Mouse (Mus musculus) embryonic facial prominence, embryonic 13.5 days (tissue): ENCODE measurements around the gene Rnf43. TPM values are rescaled to one million over a fixed set of nuclear protein-coding genes. Genes with fewer than 3 reads are reported as not detected.

Experiments used
- ATAC-seq: fragments of 200-750 bp; cut with Nextera tagmentation; 2 replicates; pipeline ENCODE4 v1.8.0; 2017; ENCODE audit warnings: low read depth; ENCODE audit not compliant: insufficient number of reproducible peaks, insufficient read depth, low FRiP score, low TSS enrichment
- H3K27ac ChIP-seq: fragments of 300-500 bp; sonication (generic); 2 replicates; pipeline ENCODE4 v1.5.1; 2015; ENCODE audit warnings: moderate library complexity, mild to moderate bottlenecking, inconsistent platforms
- H3K27me3 ChIP-seq: fragments of 300-500 bp; sonication (generic); 2 replicates; pipeline ENCODE4 v1.6.1; 2015; ENCODE audit warnings: mild to moderate bottlenecking, inconsistent platforms
- H3K36me3 ChIP-seq: fragments of 300-500 bp; sonication (generic); 2 replicates; pipeline ENCODE4 v1.6.1; 2015; ENCODE audit warnings: mild to moderate bottlenecking, inconsistent platforms
- H3K4me1 ChIP-seq: fragments of 300-500 bp; sonication (generic); 2 replicates; pipeline ENCODE4 v1.6.1; 2015; ENCODE audit warnings: inconsistent platforms
- H3K4me2 ChIP-seq: fragments of 300-500 bp; sonication (generic); 2 replicates; pipeline ENCODE4 v1.6.1; 2015; ENCODE audit warnings: moderate library complexity, mild to moderate bottlenecking, inconsistent platforms
- H3K4me3 ChIP-seq: fragments of 300-500 bp; sonication (generic); 2 replicates; pipeline ENCODE4 v1.5.1; 2015; ENCODE audit warnings: mild to moderate bottlenecking, inconsistent platforms
- H3K9ac ChIP-seq: fragments of 300-500 bp; sonication (generic); 2 replicates; pipeline ENCODE4 v1.6.1; 2015; ENCODE audit warnings: mild to moderate bottlenecking, inconsistent platforms
- H3K9me3 ChIP-seq: fragments of 300-500 bp; sonication (generic); 2 replicates; pipeline ENCODE4 v1.6.1; 2016; ENCODE audit warnings: inconsistent platforms
- WGBS: fragments of 180-500 bp; shearing (Covaris S2); methylation state at CpG from one replicate; pipeline ENCODE4 v1.1.7; 2015; ENCODE audit warnings: mixed read lengths; 5-methylcytosine and 5-hydroxymethylcytosine counted together
- polyA plus RNA-seq: library from polyadenylated mRNA; unstranded; fragments of >200 nt; fragmentation: Nextera tagmentation; extraction: Ambion mirVana; gene quantifications from 2 replicates; pipeline ENCODE4 v1.2.1, GENCODE M21; 2015

The Rnf43 gene
- polyA plus RNA-seq, 1 experiment from 2014 or later: 7.1 TPM

GRCm38 (mm10) chr11:87659216-87659615 is 3.3 kb upstream of the Rnf43 start:
- WGBS: 72% methylated on average over 7 of the region's 7 CpGs
- Histone ChIP-seq H3K9ac (no peak overlapping the region), H3K4me2 (no peak overlapping the region), H3K9me3 (no peaks in the 10 kb centered on the region), H3K4me1 (no peaks in the 10 kb centered on the region), H3K36me3 (no peaks in the 10 kb centered on the region), H3K4me3 (no peak overlapping the region), H3K27me3 (peaks cover 5% of the 10 kb centered on the region), H3K27ac (no peak overlapping the region)
- ATAC-seq: no peak

DNA sequence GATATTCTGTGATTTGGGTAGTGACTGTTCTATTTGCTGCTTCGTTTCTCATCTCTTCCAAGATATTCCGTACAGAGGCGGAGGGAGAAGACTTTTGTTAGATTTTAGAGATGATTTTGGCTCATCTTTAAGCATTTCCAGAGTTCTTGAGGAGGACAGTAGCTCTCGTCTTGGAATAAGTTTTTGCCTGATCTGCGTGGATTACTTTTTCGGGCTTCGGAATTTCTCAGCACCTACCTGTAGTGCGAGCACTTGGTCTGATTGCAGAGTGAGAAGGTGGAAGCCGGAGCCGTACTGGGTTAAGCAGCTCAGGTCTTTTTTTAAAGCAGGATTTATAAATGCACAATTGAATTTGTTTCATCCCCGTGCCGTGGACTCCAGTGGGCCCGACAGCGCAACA is 300 bp downstream of the Rnf43 start:
- H3K4me2 ChIP-seq: peak overlapping the region; percentile 65
- H3K4me3 ChIP-seq: peak overlapping the region; percentile 46
- ATAC-seq: no peak; the same call in 1 of the 2 replicates
- 7% methylated on average over 14 of the region's 14 CpGs for WGBS
- H3K27ac ChIP-seq: peak overlapping the region; percentile 28; the same call in 1 of the 2 replicates
- peaks cover 10% of the 10 kb centered on the region for H3K27me3 ChIP-seq
- peak overlapping the region; percentile 67 for H3K9ac ChIP-seq
- H3K36me3 ChIP-seq: no peaks in the 10 kb centered on the region
- no peaks in the 10 kb centered on the region for H3K4me1 ChIP-seq
- H3K9me3 ChIP-seq: no peaks in the 10 kb centered on the region

GRCm38 (mm10) chr11:87663948-87664347 is 1.4 kb downstream of the Rnf43 start:
- Histone ChIP-seq H3K27ac (no peak overlapping the region), H3K9ac (peak overlapping the region; percentile 63; the same call in 1 of the 2 replicates), H3K4me3 (peak overlapping the region; percentile 46), H3K4me2 (peak overlapping the region; percentile 65), H3K36me3 (no peaks in the 10 kb centered on the region), H3K9me3 (no peaks in the 10 kb centered on the region), H3K4me1 (no peaks in the 10 kb centered on the region), H3K27me3 (peaks cover 10% of the 10 kb centered on the region)
- 66% methylated on average over 6 of the region's 6 CpGs for WGBS
- ATAC-seq: no peak

GRCm38 (mm10) chr11:87664521-87664920 is 2.0 kb downstream of the Rnf43 start:
- ATAC-seq: no peak
- H3K9ac ChIP-seq: peak overlapping the region; percentile 63
- H3K27me3 ChIP-seq: peaks cover 10% of the 10 kb centered on the region
- H3K9me3 ChIP-seq: no peaks in the 10 kb centered on the region
- H3K4me1 ChIP-seq: no peaks in the 10 kb centered on the region
- H3K4me2 ChIP-seq: peak overlapping the region; percentile 65
- peak overlapping the region; percentile 46 for H3K4me3 ChIP-seq
- no peak overlapping the region for H3K27ac ChIP-seq
- WGBS: 70% methylated on average over 12 of the region's 12 CpGs
- H3K36me3 ChIP-seq: no peaks in the 10 kb centered on the region

DNA sequence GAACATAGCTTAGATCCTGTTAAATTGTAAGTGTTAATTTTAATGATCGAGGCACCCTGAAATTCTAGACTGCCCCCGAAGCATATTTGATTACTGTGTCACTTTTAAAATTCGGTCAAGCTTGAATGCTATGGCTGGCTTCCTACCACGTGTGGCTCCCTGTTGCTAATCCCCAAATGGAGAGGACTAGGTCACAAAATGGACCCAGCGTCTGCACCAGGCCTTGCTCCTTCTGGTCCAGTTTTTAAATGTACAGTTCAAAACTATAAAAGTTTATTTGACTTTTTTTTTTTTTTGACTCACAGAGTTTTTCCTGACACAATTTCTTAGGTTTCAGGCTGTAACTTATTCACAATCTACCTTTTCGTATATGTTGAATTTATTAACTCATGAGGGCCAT is 2.7 kb downstream of the Rnf43 start:
- Histone ChIP-seq H3K9me3 (no peaks in the 10 kb centered on the region), H3K27me3 (peaks cover 10% of the 10 kb centered on the region), H3K9ac (no peak overlapping the region), H3K36me3 (no peaks in the 10 kb centered on the region), H3K4me1 (no peaks in the 10 kb centered on the region), H3K4me2 (peak overlapping the region; percentile 46), H3K4me3 (peak overlapping the region; percentile 17), H3K27ac (no peak overlapping the region)
- no peak for ATAC-seq
- WGBS: 65% methylated on average over 6 of the region's 6 CpGs

DNA sequence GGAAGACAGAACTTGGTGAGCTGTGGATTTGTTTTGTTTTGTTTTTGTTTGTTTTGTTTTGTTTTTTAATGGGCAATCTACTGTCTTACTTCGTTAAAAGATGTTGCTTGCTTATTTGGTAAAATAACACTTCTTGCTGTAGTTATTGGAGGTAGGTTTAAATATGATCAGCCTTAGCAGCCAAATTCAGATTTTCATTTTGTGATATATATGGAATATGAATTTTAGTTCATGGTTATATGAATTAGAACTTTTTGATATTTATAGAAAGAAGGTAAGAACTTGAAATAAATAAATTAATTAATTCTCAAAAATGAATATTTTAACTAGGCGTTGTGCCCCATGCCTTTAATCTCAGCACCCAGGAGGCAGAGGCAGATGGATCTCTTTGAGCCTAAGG is 3.1 kb downstream of the Rnf43 start:
- H3K27ac ChIP-seq: no peak overlapping the region
- no peaks in the 10 kb centered on the region for H3K4me1 ChIP-seq
- H3K9ac ChIP-seq: no peak overlapping the region
- ATAC-seq: no peak
- H3K27me3 ChIP-seq: peaks cover 10% of the 10 kb centered on the region
- no peaks in the 10 kb centered on the region for H3K9me3 ChIP-seq
- WGBS: 70% methylated on average over 2 of the region's 2 CpGs
- H3K4me3 ChIP-seq: peak overlapping the region; percentile 23
- H3K4me2 ChIP-seq: peak overlapping the region; percentile 46
- H3K36me3 ChIP-seq: no peaks in the 10 kb centered on the region

DNA sequence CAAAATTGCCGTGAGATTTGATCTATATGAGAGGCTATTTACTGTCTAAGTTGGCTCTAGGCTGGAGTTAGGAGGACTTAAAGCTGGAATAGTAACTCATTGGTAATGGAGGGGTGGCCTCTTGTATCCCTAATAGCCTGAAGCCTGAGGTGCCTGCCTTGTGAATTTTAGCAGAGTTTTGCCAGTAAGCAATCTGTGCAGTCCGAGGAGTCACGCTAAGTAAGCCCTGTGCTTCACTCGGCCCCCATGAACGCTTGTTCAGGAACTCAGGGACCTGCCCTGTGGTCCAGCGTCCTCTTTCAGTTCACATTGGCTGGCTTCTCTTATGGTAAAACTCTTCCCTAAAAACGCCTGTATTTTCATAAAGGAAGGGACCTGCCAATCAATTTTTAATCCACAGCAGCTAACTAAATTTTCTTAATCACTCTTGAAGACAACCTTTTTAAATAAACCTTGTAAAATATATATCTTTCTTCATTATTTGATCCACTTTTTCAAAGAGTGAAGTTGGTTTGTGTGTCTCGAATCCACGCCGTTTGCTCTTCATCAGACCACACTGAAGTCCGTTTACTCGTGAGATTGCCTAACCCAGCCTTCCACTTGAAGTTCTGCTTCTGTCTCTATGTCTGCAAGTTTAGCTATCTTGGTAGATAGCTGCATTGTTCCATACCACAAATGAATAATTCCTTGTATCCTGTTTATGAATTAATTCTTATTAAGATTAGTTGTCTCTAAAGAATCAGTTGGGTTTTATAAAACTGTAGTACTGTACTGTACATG is 3.9 kb downstream of the Rnf43 start:
- Histone ChIP-seq H3K9me3 (no peaks in the 10 kb centered on the region), H3K36me3 (no peaks in the 10 kb centered on the region), H3K4me3 (peak overlapping the region; percentile 23), H3K27me3 (peaks cover 10% of the 10 kb centered on the region), H3K4me1 (no peaks in the 10 kb centered on the region), H3K4me2 (peak overlapping the region; percentile 46), H3K27ac (no peak overlapping the region), H3K9ac (0 out of 2 replicates have a peak overlapping the region, but pooled peaks have one; percentile 27)
- ATAC-seq: no peak
- WGBS: 68% methylated on average over 12 of the region's 12 CpGs

GRCm38 (mm10) chr11:87667107-87668090 is 4.9 kb downstream of the Rnf43 start:
- 65% methylated on average over 4 of the region's 4 CpGs for WGBS
- no peak overlapping the region; the same call in 1 of the 2 replicates for H3K4me2 ChIP-seq

DNA sequence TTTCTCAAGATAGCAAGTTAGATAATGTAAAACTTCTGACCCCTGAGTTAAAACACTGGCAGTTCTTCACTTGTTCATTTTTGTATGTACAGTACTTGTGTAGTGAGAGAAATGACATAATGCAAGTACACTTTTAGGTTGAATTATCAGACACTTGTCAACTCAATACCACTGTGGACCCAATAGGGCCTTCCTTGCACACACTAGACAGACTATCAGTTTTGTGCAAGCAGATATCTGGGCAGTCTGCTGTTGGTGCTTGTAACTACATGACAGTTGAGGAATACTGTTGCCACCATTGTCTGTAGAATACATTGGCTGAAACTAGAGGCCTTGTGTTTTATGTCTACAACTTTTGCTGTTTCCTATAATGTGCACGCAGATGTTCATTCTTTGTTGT is 10.8 kb downstream of the Rnf43 start:
- H3K27ac ChIP-seq: no peak overlapping the region
- H3K36me3 ChIP-seq: no peaks in the 10 kb centered on the region
- H3K9me3 ChIP-seq: no peaks in the 10 kb centered on the region
- no peak overlapping the region for H3K4me3 ChIP-seq
- H3K4me1 ChIP-seq: no peaks in the 10 kb centered on the region
- no peaks in the 10 kb centered on the region for H3K27me3 ChIP-seq
- no peak for ATAC-seq
- 95% methylated on average over 1 of the region's 1 CpGs for WGBS
- no peak overlapping the region for H3K9ac ChIP-seq
- H3K4me2 ChIP-seq: no peak overlapping the region

More at GRCm38 (mm10) chr11:87667107-87668090, 4.9 kb downstream of the Rnf43 start:
- ATAC-seq: no peak
- Histone ChIP-seq H3K4me1 (no peaks in the 10 kb centered on the region), H3K27me3 (peaks cover 10% of the 10 kb centered on the region), H3K27ac (no peak overlapping the region), H3K9ac (no peak overlapping the region), H3K4me3 (no peak overlapping the region), H3K9me3 (no peaks in the 10 kb centered on the region), H3K36me3 (no peaks in the 10 kb centered on the region)

GRCm38 (mm10) chr11:87675606-87676005 is 13.1 kb downstream of the Rnf43 start:
- H3K4me1 ChIP-seq: 0 out of 2 replicates have a peak, but pooled peaks cover 8% of the 10 kb centered on the region
- no peak overlapping the region for H3K9ac ChIP-seq
- WGBS: 83% methylated on average over 6 of the region's 6 CpGs
- no peak for ATAC-seq
- no peak overlapping the region for H3K4me3 ChIP-seq
- H3K36me3 ChIP-seq: no peaks in the 10 kb centered on the region
- no peaks in the 10 kb centered on the region for H3K9me3 ChIP-seq
- H3K27ac ChIP-seq: no peak overlapping the region
- no peaks in the 10 kb centered on the region for H3K27me3 ChIP-seq
- H3K4me2 ChIP-seq: no peak overlapping the region

DNA sequence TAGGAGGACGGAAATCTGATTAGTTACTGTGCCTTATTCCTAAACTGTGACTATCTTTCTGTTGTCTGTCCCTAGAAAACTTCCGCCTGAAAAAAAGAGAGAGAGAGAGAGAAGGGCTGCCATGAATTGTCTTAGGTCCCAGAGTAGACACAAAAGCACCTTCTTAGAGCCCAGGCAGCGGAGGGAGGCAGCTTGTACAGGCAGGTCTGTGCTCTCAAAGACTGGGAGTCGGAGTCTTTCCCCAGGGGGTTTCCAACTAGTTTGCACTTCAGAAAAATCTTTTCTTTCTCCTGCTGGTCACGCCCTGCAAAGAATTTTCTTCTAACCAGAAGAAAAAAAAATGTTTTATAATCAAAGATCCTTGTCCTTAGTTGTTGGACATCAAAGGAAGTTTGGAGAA is 15.2 kb downstream of the Rnf43 start:
- Histone ChIP-seq H3K27me3 (0 out of 2 replicates have a peak, but pooled peaks cover 3% of the 10 kb centered on the region), H3K9me3 (no peaks in the 10 kb centered on the region), H3K4me1 (peaks cover 9% of the 10 kb centered on the region; the same call in 1 of the 2 replicates), H3K36me3 (no peaks in the 10 kb centered on the region), H3K27ac (peak overlapping the region; percentile 56), H3K9ac (no peak overlapping the region), H3K4me3 (no peak overlapping the region), H3K4me2 (no peak overlapping the region; the same call in 1 of the 2 replicates)
- no peak for ATAC-seq
- WGBS: 35% methylated on average over 5 of the region's 5 CpGs
